Mouse (Mus musculus) midbrain, embryonic 13.5 days (tissue): ENCODE measurements around the gene Specc1l. TPM values are rescaled to one million over a fixed set of nuclear protein-coding genes. Genes with fewer than 3 reads are reported as not detected.

Source experiments
- ATAC-seq: fragments of 200-750 bp; cut with Nextera tagmentation; 2 replicates; pipeline ENCODE4 v1.8.0; 2017; ENCODE audit warnings: mild to moderate bottlenecking, moderate TSS enrichment, moderate library complexity
- H3K27ac ChIP-seq: fragments of 300-500 bp; sonication (generic); 2 replicates; pipeline ENCODE4 v1.5.1; 2015; ENCODE audit warnings: inconsistent platforms, mild to moderate bottlenecking, moderate library complexity
- H3K27me3 ChIP-seq: fragments of 300-500 bp; sonication (generic); 2 replicates; pipeline ENCODE4 v1.6.1; 2015; ENCODE audit warnings: mild to moderate bottlenecking, inconsistent platforms
- H3K36me3 ChIP-seq: fragments of 300-500 bp; sonication (generic); 2 replicates; pipeline ENCODE4 v1.6.1; 2015; ENCODE audit warnings: mild to moderate bottlenecking, inconsistent platforms
- H3K4me1 ChIP-seq: fragments of 300-500 bp; sonication (generic); replicated peaks from 2 replicates; pipeline ENCODE4 v1.6.1; 2015; ENCODE audit warnings: inconsistent platforms
- H3K4me2 ChIP-seq: fragments of 300-500 bp; sonication (generic); replicated peaks from 2 replicates; pipeline ENCODE4 v1.6.1; 2015; ENCODE audit warnings: moderate library complexity, mild to moderate bottlenecking, inconsistent platforms
- H3K4me3 ChIP-seq: fragments of 300-500 bp; sonication (generic); replicated peaks from 2 replicates; pipeline ENCODE4 v1.5.1; 2015; ENCODE audit warnings: mild to moderate bottlenecking, inconsistent platforms
- H3K9ac ChIP-seq: fragments of 300-500 bp; sonication (generic); replicated peaks from 2 replicates; pipeline ENCODE4 v1.6.1; 2015; ENCODE audit warnings: mild to moderate bottlenecking, inconsistent platforms
- H3K9me3 ChIP-seq: fragments of 300-500 bp; sonication (generic); 2 replicates; pipeline ENCODE4 v1.6.1; 2016; ENCODE audit warnings: mild to moderate bottlenecking, inconsistent platforms
- WGBS: fragments of 180-500 bp; shearing (Covaris S2); methylation state at CpG from one replicate; pipeline ENCODE4 v1.1.7; 2015; 5-methylcytosine and 5-hydroxymethylcytosine counted together
- polyA plus RNA-seq: library from polyadenylated mRNA; unstranded; fragments of >200 nt; fragmentation: Nextera tagmentation; extraction: Ambion mirVana; gene quantifications from 2 replicates; pipeline ENCODE4 v1.2.1, GENCODE M21; 2015

Specc1l gene
- polyA plus RNA-seq, 1 experiment from 2014 or later, result 38.7 TPM

DNA sequence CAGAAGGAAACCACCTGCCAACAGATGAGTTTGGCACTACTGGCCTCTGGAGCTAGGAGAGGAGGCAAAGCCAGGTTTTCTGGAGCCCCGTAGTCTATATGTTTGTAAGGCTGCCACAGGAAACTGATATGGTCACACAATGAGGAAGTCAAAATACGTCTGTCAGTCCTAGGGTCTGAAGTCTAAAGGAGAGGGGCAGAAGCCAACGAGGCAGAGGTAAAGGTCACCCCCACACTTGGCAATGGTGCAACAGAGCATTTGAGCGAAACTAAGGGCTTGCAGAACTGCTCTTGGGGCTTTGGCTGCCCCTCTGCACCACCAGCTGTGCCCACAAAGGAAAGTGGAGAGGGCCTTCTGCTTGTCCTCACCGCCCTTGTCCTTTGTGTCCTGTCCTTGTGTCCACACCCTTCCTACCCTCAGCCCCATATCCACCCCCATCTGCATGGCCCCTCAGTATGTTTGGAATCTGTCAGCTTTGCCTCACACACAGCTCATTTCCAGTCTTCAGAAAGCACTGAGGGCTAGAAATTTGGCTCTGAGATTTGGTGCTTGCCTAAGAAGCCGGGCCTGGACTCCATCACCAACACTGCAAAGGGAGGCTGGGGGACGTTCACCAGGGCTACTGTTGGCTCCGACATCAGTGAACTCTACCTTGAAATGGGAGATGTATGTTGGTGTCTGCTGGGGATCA is 24.4 kb upstream of the Specc1l start:
- no peaks in the 10 kb centered on the region for H3K9me3 ChIP-seq
- H3K4me1 ChIP-seq, result no peaks in the 10 kb centered on the region
- peaks cover 28% of the 10 kb centered on the region for H3K36me3 ChIP-seq
- no peaks in the 10 kb centered on the region for H3K27me3 ChIP-seq
- H3K9ac ChIP-seq, result no peak overlapping the region
- H3K4me2 ChIP-seq, result no peak overlapping the region
- 92% methylated on average over 8 of the region's 8 CpGs for WGBS
- H3K4me3 ChIP-seq, result no peak overlapping the region
- no peak overlapping the region for H3K27ac ChIP-seq
- ATAC-seq, result no peak

DNA sequence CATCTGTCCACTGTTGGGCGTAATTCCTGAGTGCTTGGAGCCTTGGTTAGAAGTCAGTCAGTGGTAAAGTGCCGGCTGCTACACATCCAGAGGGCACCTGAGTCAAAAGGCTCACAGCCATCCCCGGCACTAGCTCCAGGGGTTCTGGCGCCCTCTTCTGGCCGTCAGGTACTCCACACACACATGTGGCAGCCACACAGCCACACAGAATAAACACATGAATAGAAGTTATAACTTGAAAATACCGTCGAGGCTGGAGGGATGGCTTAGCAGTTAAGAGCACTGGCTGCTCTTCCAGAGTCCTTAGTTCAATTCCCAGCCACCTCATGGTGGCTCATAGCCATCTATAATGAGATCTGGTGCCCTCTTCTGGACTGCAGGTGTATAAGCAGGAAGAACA is 20.2 kb upstream of the Specc1l start:
- Histone ChIP-seq H3K4me3 (no peak overlapping the region), H3K9ac (no peak overlapping the region), H3K4me1 (no peaks in the 10 kb centered on the region), H3K27me3 (no peaks in the 10 kb centered on the region), H3K27ac (no peak overlapping the region), H3K9me3 (peaks cover 7% of the 10 kb centered on the region), H3K4me2 (no peak overlapping the region), H3K36me3 (no peaks in the 10 kb centered on the region)
- no peak for ATAC-seq
- WGBS, result 57% methylated on average over 7 of the region's 7 CpGs

DNA sequence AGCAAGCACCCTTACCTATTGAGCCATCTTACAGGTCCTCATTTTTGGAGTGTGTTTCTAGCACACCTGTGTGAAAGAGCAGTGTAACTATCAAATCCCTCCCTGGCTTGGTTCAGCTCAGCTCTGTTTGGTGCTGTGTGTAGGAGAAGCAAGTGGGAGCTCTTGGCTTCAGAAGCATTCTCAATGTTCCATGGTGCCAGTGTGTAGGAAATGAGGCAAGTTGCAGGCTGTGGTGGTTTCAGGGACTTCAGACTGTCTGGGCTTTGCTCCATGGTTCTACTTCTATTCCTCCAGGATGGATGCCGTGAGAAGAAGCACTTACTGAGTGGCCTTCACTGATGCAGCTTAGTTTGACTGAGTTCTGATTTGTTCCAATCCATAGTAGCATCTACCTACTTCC is 14.1 kb upstream of the Specc1l start:
- no peaks in the 10 kb centered on the region for H3K27me3 ChIP-seq
- no peak overlapping the region for H3K4me3 ChIP-seq
- no peak for ATAC-seq
- H3K9ac ChIP-seq, result no peak overlapping the region
- H3K4me1 ChIP-seq, result no peaks in the 10 kb centered on the region
- no peak overlapping the region for H3K4me2 ChIP-seq
- WGBS, result 84% methylated on average over 1 of the region's 1 CpGs
- peaks cover 6% of the 10 kb centered on the region for H3K9me3 ChIP-seq
- no peak overlapping the region for H3K27ac ChIP-seq
- no peaks in the 10 kb centered on the region for H3K36me3 ChIP-seq

GRCm38 (mm10) chr10:75200733-75201132 is 11.1 kb upstream of the Specc1l start:
- 93% methylated on average over 1 of the region's 1 CpGs for WGBS
- no peaks in the 10 kb centered on the region for H3K9me3 ChIP-seq
- no peak overlapping the region for H3K4me2 ChIP-seq
- no peaks in the 10 kb centered on the region for H3K36me3 ChIP-seq
- H3K27me3 ChIP-seq, result no peaks in the 10 kb centered on the region
- no peak overlapping the region for H3K4me3 ChIP-seq
- ATAC-seq, result no peak
- no peaks in the 10 kb centered on the region for H3K4me1 ChIP-seq
- no peak overlapping the region for H3K27ac ChIP-seq
- H3K9ac ChIP-seq, result no peak overlapping the region

DNA sequence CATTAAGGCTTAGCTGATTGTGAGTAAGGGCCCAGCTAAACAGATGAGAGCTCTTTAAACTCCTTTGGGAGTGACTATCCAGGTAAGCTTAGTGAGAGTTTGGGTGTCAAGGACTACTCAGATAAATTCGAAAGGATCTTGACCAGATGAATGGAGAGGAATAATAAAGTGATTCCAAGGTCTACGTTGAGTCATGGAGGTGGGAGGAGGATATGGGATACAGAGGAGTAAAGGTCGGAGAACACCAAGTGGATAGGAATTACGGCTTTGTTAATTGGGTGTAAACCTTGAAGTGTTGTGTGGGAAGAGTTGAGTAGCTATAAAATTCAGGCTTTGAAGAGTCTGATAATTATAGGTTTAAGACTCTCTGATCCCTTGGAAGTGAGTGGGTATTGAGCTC is 5.7 kb upstream of the Specc1l start:
- no peak overlapping the region for H3K27ac ChIP-seq
- H3K27me3 ChIP-seq, result no peaks in the 10 kb centered on the region
- WGBS, result 86% methylated on average over 4 of the region's 4 CpGs
- no peaks in the 10 kb centered on the region for H3K4me1 ChIP-seq
- no peak overlapping the region for H3K4me2 ChIP-seq
- no peak for ATAC-seq
- H3K4me3 ChIP-seq, result no peak overlapping the region
- no peaks in the 10 kb centered on the region for H3K36me3 ChIP-seq
- no peak overlapping the region for H3K9ac ChIP-seq
- H3K9me3 ChIP-seq, result no peaks in the 10 kb centered on the region

GRCm38 (mm10) chr10:75210841-75211240 is 1.0 kb upstream of the Specc1l start:
- 90% methylated on average over 3 of the region's 3 CpGs for WGBS
- Histone ChIP-seq H3K4me1 (peaks cover 17% of the 10 kb centered on the region), H3K4me2 (no peak overlapping the region), H3K27me3 (no peaks in the 10 kb centered on the region), H3K27ac (no peak overlapping the region), H3K9me3 (no peaks in the 10 kb centered on the region), H3K4me3 (no peak overlapping the region), H3K36me3 (no peaks in the 10 kb centered on the region), H3K9ac (no peak overlapping the region)
- ATAC-seq, result no peak

DNA sequence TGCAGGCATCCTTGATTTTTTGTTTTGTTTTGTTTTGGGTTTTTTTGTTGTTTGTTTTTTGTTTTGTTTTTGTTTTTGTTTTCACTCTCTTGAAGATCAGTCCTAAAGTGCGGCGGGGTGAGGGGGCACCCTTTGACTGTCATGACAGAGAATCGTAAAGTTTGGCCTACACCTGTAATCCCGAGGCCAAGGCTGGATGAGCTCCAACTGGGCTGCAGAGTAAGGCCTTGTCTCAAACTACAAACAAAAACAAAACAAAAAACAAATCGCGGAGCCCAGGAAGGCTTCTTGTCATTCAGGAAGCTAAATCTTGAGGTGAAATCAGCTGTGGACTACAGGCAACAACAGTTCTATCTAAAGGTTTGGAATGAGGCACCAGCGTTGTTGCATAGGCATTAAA is 1.1 kb downstream of the Specc1l start:
- Histone ChIP-seq H3K36me3 (no peaks in the 10 kb centered on the region), H3K27ac (peak overlapping the region; percentile 99), H3K9ac (peak overlapping the region; percentile 91), H3K4me1 (peaks cover 17% of the 10 kb centered on the region), H3K9me3 (no peaks in the 10 kb centered on the region), H3K27me3 (no peaks in the 10 kb centered on the region), H3K4me3 (peak overlapping the region; percentile 86), H3K4me2 (peak overlapping the region; percentile 77)
- ATAC-seq, result no peak
- 46% methylated on average over 7 of the region's 7 CpGs for WGBS

DNA sequence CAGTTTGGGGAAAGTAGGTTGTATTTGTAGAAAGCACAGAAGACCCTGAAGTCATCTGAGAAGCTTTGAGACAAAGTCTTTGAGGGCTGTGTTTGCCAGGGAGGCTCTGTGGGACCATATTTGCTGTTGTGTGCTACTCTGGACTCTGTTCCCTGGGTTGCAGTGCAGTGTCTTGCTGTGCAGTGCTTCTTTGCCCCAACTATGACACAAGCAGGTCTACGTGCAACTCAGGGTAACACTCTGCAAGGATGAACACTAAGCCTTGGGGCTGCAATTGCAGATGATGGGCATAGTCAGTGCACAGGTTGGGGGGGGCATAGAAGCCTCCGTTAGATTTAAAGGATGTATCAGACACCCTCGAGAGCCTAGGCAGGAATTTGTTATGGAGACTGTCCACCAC is 8.8 kb downstream of the Specc1l start:
- H3K4me2 ChIP-seq, result no peak overlapping the region
- 95% methylated on average over 3 of the region's 3 CpGs for WGBS

GRCm38 (mm10) chr10:75221936-75222610 is 10.2 kb downstream of the Specc1l start:
- no peaks in the 10 kb centered on the region for H3K9me3 ChIP-seq
- WGBS, result 82% methylated on average over 4 of the region's 4 CpGs
- H3K4me1 ChIP-seq, result peaks cover 11% of the 10 kb centered on the region
- no peaks in the 10 kb centered on the region for H3K36me3 ChIP-seq
- H3K9ac ChIP-seq, result no peak overlapping the region
- H3K4me2 ChIP-seq, result no peak overlapping the region
- ATAC-seq, result no peak
- no peak overlapping the region for H3K27ac ChIP-seq
- no peaks in the 10 kb centered on the region for H3K27me3 ChIP-seq
- H3K4me3 ChIP-seq, result no peak overlapping the region

More for the DNA sequence above, 8.8 kb downstream of the Specc1l start:
- H3K4me1 ChIP-seq, result peaks cover 11% of the 10 kb centered on the region
- no peaks in the 10 kb centered on the region for H3K27me3 ChIP-seq
- H3K27ac ChIP-seq, result no peak overlapping the region
- H3K36me3 ChIP-seq, result no peaks in the 10 kb centered on the region
- no peak overlapping the region for H3K4me3 ChIP-seq
- ATAC-seq, result no peak
- H3K9ac ChIP-seq, result no peak overlapping the region
- H3K9me3 ChIP-seq, result no peaks in the 10 kb centered on the region

DNA sequence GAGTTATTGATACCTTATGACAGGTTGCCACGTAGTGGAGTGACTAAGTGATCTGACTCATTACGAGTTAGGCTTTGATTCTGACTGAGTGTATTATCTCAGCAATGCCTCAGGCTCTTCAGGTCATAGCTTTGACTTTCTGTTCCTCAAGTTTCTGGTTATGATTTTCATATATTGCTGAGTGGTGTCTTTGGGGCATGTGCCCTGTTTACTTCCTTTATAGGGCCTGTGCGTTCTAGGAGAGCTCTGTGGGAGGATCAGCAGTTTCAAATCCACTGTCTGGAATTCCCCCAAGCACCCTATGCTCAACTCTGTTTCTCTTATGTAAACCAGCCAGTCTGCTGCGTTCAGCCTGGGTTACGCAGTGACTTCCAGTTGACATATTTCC is 10.7 kb downstream of the Specc1l start:
- Histone ChIP-seq H3K4me2 (no peak overlapping the region), H3K27ac (no peak overlapping the region), H3K4me1 (peaks cover 11% of the 10 kb centered on the region), H3K9me3 (no peaks in the 10 kb centered on the region), H3K36me3 (no peaks in the 10 kb centered on the region), H3K27me3 (no peaks in the 10 kb centered on the region), H3K4me3 (no peak overlapping the region), H3K9ac (no peak overlapping the region)
- ATAC-seq, result no peak
- WGBS, result 88% methylated on average over 5 of the region's 5 CpGs

DNA sequence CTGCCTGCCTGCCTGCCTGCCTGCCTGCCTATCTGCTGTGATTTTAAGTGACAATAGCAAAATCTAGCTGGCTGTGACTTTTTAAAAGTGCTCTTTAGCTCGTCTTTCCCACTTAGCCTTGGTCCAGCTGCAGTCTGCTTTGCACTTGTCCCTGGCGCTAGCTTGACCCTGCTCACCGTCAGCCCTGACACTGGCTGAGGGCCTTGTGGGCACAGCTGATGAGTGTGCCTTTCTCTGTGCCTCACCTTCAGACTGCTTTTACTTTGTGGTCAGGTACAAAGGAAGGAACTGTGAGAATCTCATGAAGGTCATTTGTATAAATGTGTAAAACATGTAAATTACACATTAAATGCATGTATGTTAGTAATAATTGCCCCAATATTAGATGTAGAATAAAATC is 12.3 kb downstream of the Specc1l start:
- H3K27ac ChIP-seq, result no peak overlapping the region
- no peak overlapping the region for H3K4me3 ChIP-seq
- H3K9ac ChIP-seq, result no peak overlapping the region
- no peak overlapping the region for H3K4me2 ChIP-seq
- H3K9me3 ChIP-seq, result no peaks in the 10 kb centered on the region
- no peaks in the 10 kb centered on the region for H3K27me3 ChIP-seq
- ATAC-seq, result no peak
- H3K4me1 ChIP-seq, result peaks cover 11% of the 10 kb centered on the region
- WGBS, result 72% methylated on average over 3 of the region's 3 CpGs
- H3K36me3 ChIP-seq, result no peaks in the 10 kb centered on the region

DNA sequence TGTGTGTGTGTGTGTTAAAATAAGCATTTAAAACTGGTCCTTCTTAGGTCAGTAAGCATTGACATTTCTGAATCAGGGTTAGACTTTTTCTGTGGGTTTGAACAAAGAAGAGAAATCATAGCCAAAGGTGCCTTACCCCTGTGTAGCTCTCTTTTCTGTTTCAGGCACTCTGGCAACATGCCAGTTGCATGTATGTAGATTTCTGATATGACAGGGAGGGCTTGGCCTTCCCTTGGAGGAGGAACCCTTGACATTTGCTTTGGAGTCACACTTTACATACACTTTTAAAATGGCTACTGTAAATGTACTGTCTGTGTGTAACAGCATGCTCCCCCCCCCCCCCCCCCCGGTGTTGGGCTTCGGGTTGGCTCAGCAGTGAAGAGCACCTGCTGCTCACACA is 12.8 kb downstream of the Specc1l start:
- Histone ChIP-seq H3K27ac (no peak overlapping the region), H3K9me3 (no peaks in the 10 kb centered on the region), H3K27me3 (no peaks in the 10 kb centered on the region), H3K9ac (no peak overlapping the region), H3K36me3 (no peaks in the 10 kb centered on the region), H3K4me1 (peaks cover 11% of the 10 kb centered on the region), H3K4me3 (no peak overlapping the region), H3K4me2 (no peak overlapping the region)
- WGBS, result no CpG with 5 or more reads among the region's 2 CpGs
- ATAC-seq, result no peak

DNA sequence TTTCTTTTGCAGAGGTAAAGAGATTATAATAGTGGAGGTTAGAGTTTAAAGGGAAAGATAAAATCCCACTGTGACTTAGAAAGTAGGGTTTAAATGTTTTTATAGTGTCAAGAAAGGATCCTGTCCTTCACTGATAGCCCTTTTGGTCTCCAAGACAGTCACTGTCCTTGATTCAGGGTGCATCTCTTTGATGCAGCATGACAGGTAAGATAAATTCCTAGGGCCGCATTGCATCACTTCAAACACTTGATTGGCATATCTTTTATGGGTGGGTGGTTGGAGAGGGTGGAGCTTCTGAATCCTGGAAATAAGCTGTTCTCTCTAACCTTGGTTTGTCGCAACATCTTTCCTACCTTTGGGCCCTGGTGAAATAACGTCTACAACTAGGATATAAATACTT is 15.5 kb downstream of the Specc1l start:
- no peaks in the 10 kb centered on the region for H3K9me3 ChIP-seq
- peaks cover 5% of the 10 kb centered on the region; the same call in 1 of the 2 replicates for H3K4me1 ChIP-seq
- H3K36me3 ChIP-seq, result peaks cover 15% of the 10 kb centered on the region
- no peak overlapping the region for H3K9ac ChIP-seq
- no peak overlapping the region for H3K27ac ChIP-seq
- no peak for ATAC-seq
- H3K4me3 ChIP-seq, result no peak overlapping the region
- no peak overlapping the region for H3K4me2 ChIP-seq
- no peaks in the 10 kb centered on the region for H3K27me3 ChIP-seq
- 82% methylated on average over 3 of the region's 3 CpGs for WGBS
